Mouse (Mus musculus): ENCODE data around the gene Olfr310. TPM values are rescaled to one million over a fixed set of nuclear protein-coding genes. Genes with fewer than 3 reads are reported as not detected.

Gene Olfr310
- not detected in 2 replicates for polyA plus RNA-seq (2012; rRNA removed)

DNA sequence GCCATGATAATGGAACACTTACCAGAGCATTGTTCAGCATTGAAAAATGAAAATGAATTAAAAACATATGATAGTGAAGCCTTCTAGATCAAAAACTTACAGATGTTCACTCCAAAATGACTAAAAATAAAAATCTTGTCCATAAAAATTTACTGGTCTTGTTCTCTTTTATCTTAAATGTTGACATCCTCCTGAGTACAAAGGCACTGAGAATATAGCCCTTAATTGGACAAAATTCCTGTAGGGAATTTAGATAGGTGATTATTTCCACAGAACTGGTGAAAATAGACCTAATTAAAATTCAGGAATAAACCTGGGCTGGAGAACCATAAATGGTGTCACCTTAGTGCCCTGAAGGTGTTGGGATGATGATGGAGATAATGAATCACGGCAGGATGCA lies at the start of gene Olfr310:
TSS of gene Olfr310 (minus strand) at position 101 of the 400 bp plus-strand sequence.
- H3K27ac ChIP-seq (ENCODE audit: control insufficient read depth, insufficient read depth, low read depth, low read length): no peak within 1 kb of the TSS
- H3K36me3 ChIP-seq (ENCODE audit: control insufficient read depth, insufficient read depth, low read length): no peaks in the 10 kb centered on the region
- H3K27me3 ChIP-seq (ENCODE audit: control insufficient read depth, insufficient read depth, low read length): no peaks in the 10 kb centered on the region
- no peak for TF ChIP-seq POLR2A (IDR thresholded peaks at IDR 0.05; ENCODE audit: control insufficient read depth, low read depth, low read length)
- no peak for TF ChIP-seq CTCF (IDR thresholded peaks at IDR 0.05; ENCODE audit: control insufficient read depth, insufficient read depth, insufficient replicate concordance, low read depth, low read length)
- H3K4me1 ChIP-seq (ENCODE audit: control insufficient read depth, insufficient read depth, low read length): no peaks in the 10 kb centered on the region
- H3K4me3 ChIP-seq (ENCODE audit: control insufficient read depth, low read depth, low read length): no peak within 1 kb of the TSS

- TF ChIP-seq CTCF (IDR thresholded peaks at IDR 0.05; ENCODE audit: control insufficient read depth, insufficient read depth, insufficient replicate concordance, low read depth, low read length) (no peak), POLR2A (IDR thresholded peaks at IDR 0.05; ENCODE audit: control insufficient read depth, low read depth, low read length) (no peak)
- no peaks in the 10 kb centered on the region for H3K4me1 ChIP-seq (ENCODE audit: control insufficient read depth, insufficient read depth, low read length)
- no peak within 1 kb of the TSS for H3K27ac ChIP-seq (ENCODE audit: control insufficient read depth, insufficient read depth, low read depth, low read length)
- no peaks in the 10 kb centered on the region for H3K36me3 ChIP-seq (ENCODE audit: control insufficient read depth, insufficient read depth, low read length)
- H3K4me3 ChIP-seq (ENCODE audit: control insufficient read depth, low read depth, low read length): no peak within 1 kb of the TSS
- no peaks in the 10 kb centered on the region for H3K27me3 ChIP-seq (ENCODE audit: control insufficient read depth, insufficient read depth, low read length)
Observed at GRCm38 (mm10) chr7:86325530-86325929, 48.6 kb upstream of the Olfr310 start, which contains the start of gene Olfr308. Olfr308 (minus strand) TSS chr7:86325630.

- Histone ChIP-seq H3K27ac (ENCODE audit: control insufficient read depth, insufficient read depth, low read depth, low read length) (no peak overlapping the region), H3K27me3 (ENCODE audit: control insufficient read depth, insufficient read depth, low read length) (no peaks in the 10 kb centered on the region), H3K4me1 (ENCODE audit: control insufficient read depth, insufficient read depth, low read length) (no peaks in the 10 kb centered on the region), H3K4me3 (ENCODE audit: control insufficient read depth, low read depth, low read length) (no peak overlapping the region), H3K36me3 (ENCODE audit: control insufficient read depth, insufficient read depth, low read length) (no peaks in the 10 kb centered on the region)
- TF ChIP-seq POLR2A (IDR thresholded peaks at IDR 0.05; ENCODE audit: control insufficient read depth, low read depth, low read length): no peak
- no peak for TF ChIP-seq CTCF (IDR thresholded peaks at IDR 0.05; ENCODE audit: control insufficient read depth, insufficient read depth, insufficient replicate concordance, low read depth, low read length)
Observed at GRCm38 (mm10) chr7:86321323-86321722, 44.4 kb upstream of the Olfr310 start.

DNA sequence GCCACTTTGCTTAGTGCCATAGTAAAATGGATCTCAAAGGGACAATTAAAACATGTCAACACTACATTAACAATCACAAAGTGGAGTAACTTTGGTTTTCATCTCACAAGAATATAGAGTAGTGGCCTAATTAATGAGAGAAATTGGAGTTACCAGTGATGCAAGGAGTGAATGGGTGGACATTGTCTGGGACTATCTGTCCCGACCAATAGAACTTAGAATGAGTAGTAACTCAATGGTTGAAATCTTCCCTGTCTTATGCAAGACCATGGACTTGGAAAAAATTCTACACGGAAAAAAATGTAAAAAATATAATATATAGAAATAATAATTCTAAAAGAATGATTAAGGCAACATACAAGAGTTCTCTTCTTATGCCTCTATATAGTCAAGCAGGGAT lies 36.6 kb upstream of the Olfr310 start, which contains the start of gene Olfr309:
TSS of gene Olfr309 (minus strand) at position 101 of the 400 bp plus-strand sequence.
- no peaks in the 10 kb centered on the region for H3K27me3 ChIP-seq (ENCODE audit: control insufficient read depth, insufficient read depth, low read length)
- TF ChIP-seq CTCF (IDR thresholded peaks at IDR 0.05; ENCODE audit: control insufficient read depth, insufficient read depth, insufficient replicate concordance, low read depth, low read length) (no peak), POLR2A (IDR thresholded peaks at IDR 0.05; ENCODE audit: control insufficient read depth, low read depth, low read length) (no peak)
- no peaks in the 10 kb centered on the region for H3K4me1 ChIP-seq (ENCODE audit: control insufficient read depth, insufficient read depth, low read length)
- H3K4me3 ChIP-seq (ENCODE audit: control insufficient read depth, low read depth, low read length): no peak within 1 kb of the TSS
- no peaks in the 10 kb centered on the region for H3K36me3 ChIP-seq (ENCODE audit: control insufficient read depth, insufficient read depth, low read length)
- H3K27ac ChIP-seq (ENCODE audit: control insufficient read depth, insufficient read depth, low read depth, low read length): no peak within 1 kb of the TSS

DNA sequence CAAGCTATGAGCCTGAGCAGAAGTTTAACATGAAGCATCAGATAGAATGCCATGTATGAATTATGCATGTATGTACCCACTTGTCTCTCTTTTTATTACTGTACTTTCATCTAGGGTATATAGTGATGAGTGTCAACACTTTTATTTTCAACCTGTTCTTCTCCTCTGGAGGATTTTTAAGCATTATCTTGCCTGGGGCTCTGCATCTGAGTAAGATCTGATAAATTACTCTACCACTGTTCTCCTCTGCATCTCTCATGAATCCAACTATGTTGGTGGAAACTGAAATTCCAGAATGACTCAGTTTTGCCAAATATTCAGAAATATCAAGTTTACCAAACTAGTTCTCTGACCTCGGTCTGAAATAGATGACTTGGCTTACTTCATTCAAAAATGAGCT lies 30.8 kb downstream of the Olfr310 start, which contains the start of gene Vmn2r76:
TSS of gene Vmn2r76 (minus strand) at position 101 of the 400 bp plus-strand sequence.
- TF ChIP-seq POLR2A (IDR thresholded peaks at IDR 0.05; ENCODE audit: control insufficient read depth, low read depth, low read length): no peak
- TF ChIP-seq CTCF (IDR thresholded peaks at IDR 0.05; ENCODE audit: control insufficient read depth, insufficient read depth, insufficient replicate concordance, low read depth, low read length): no peak
- Histone ChIP-seq H3K4me3 (ENCODE audit: control insufficient read depth, low read depth, low read length) (no peak within 1 kb of the TSS), H3K27ac (ENCODE audit: control insufficient read depth, insufficient read depth, low read depth, low read length) (no peak within 1 kb of the TSS), H3K4me1 (ENCODE audit: control insufficient read depth, insufficient read depth, low read length) (no peaks in the 10 kb centered on the region), H3K36me3 (ENCODE audit: control insufficient read depth, insufficient read depth, low read length) (no peaks in the 10 kb centered on the region), H3K27me3 (ENCODE audit: control insufficient read depth, insufficient read depth, low read length) (no peaks in the 10 kb centered on the region)

Other genes starting within 250 kb of the Olfr310 start
- not detected in 2 replicates for gene Vmn2r75, start 105.4 kb downstream of the Olfr310 start, polyA plus RNA-seq (2012; rRNA removed)
- not detected in 2 replicates for gene Vmn2r76, start 30.9 kb downstream of the Olfr310 start, polyA plus RNA-seq (2012; rRNA removed)
- 0.12 TPM in 1 of 2 replicates, not detected in the other for gene Olfr309, start 36.5 kb upstream of the Olfr310 start, polyA plus RNA-seq (2012; rRNA removed)
- gene Olfr308, start 48.5 kb upstream of the Olfr310 start, polyA plus RNA-seq (2012; rRNA removed): not detected in 2 replicates
- gene Olfr307, start 60.4 kb upstream of the Olfr310 start, polyA plus RNA-seq (2012; rRNA removed): 0.07 and 0.21 TPM in 2 replicates
- 0.25 and 0.30 TPM in 2 replicates for gene Olfr305, start 89.8 kb upstream of the Olfr310 start, polyA plus RNA-seq (2012; rRNA removed)
- not detected in 2 replicates for gene Olfr304, start 109.5 kb upstream of the Olfr310 start, polyA plus RNA-seq (2012; rRNA removed)
- 0.52 and 0.95 TPM in 2 replicates for gene Olfr303, start 120.6 kb upstream of the Olfr310 start, polyA plus RNA-seq (2012; rRNA removed)
- 0.20 and 0.56 TPM in 2 replicates for gene Olfr301, start 126.7 kb upstream of the Olfr310 start, polyA plus RNA-seq (2012; rRNA removed)
- not detected in 2 replicates for gene Olfr299, start 182.7 kb upstream of the Olfr310 start, polyA plus RNA-seq (2012; rRNA removed)
- not detected in 2 replicates for gene Olfr298, start 215.3 kb upstream of the Olfr310 start, polyA plus RNA-seq (2012; rRNA removed)
- not detected in 2 replicates for gene Olfr297, start 242.8 kb upstream of the Olfr310 start, polyA plus RNA-seq (2012; rRNA removed)

Data from testis, adult 2 months (tissue).